Mouse (Mus musculus) left cerebral cortex, postnatal 36 days (tissue): ENCODE measurements around the gene Zfp981. TPM values are rescaled to one million over a fixed set of nuclear protein-coding genes. Genes with fewer than 3 reads are reported as not detected.
"Not testable (repeated sequence)": the region's sequence is repeated elsewhere in the genome, so short reads cannot be mapped to it uniquely, and the experiment has no call there.

Experiments
- DNase-seq, 2 experiments: peaks; one replicate each; pipeline ENCODE4 v3.0.0; 2021 to 2022; ENCODE audit warnings: low spot score in 2 of 2, mixed read lengths in 1 of 2
- intact Hi-C: fragments of 180-260 bp; cut with DNase I; formaldehyde crosslinking; loops from one replicate; pipeline ENCODE4 v1.15.1; 2025
- total RNA-seq, 2 experiments: library from RNA; stranded (reverse); gene quantifications; 2 replicates each; pipeline ENCODE4 v1.2.3; 2021

Zfp981 gene
- total RNA-seq, 2 experiments from 2014 or later, result 0.17 TPM; not detected in 1

GRCm38 (mm10) chr4:146483571-146484280 is 18.1 kb upstream of the Zfp981 start:
- DNase-seq, intact Hi-C loops: not testable (repeated sequence)

- DNase-seq, intact Hi-C loops: not testable (repeated sequence)
Measured at GRCm38 (mm10) chr4:146484676-146485075, 17.2 kb upstream of the Zfp981 start.

DNA sequence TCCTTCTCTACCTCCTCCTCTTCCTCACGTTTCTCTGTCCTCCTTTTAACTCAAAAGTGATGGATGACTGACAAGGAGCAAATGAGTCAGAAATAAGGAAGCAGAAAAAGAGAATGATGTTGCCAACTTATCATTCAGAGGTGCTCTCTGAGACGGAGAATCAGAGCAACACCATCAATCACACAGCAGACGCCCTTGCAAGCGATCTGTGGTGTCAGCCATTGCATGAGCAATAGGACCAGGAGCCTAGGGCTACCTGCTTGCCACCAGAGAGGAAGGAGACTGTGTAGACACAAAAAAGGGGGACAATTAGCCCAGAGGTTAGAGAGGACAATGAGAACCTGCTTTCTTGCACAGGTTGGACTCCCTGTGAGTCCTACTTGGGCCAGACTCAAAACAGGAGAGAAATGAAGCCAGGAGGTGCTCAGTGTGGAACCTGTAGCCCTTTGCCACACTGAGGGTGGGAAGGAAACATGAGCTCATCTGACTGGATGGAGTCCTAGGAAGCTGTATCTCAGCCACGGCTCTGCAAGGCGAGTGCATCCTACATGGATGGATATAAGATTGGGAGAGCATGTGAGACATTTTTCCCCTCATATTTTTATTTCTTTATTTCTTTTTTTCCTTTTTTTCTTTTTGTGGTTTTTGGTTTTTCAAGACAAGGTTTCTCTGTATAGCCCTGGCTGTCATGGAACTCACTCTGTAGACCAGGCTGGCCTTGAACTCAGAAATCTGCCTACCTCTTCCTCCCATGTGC is 16.5 kb upstream of the Zfp981 start:
- DNase-seq, intact Hi-C loops: not testable (repeated sequence)

DNA sequence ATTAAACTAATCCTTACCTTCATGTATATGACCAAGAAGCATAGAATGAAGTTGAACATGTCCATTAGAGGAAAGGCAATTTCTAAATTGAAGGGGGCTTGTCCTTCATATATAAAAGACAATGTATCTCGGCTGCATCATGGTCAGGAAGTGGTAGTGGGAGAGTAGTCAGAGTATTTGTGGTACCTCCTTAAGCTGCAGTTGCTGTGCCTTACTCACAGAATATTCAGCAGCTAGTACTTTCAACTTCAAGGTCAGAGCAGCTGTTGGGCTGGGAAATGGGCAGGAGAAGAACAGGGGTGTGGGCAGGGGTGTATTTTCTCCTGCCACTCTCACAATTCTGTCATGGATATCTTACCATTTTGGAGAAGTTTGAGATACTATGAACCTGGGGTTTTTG is 15.1 kb upstream of the Zfp981 start:
- DNase-seq, intact Hi-C loops: not testable (repeated sequence)

- DNase-seq, intact Hi-C loops: not testable (repeated sequence)
Measured at GRCm38 (mm10) chr4:146489196-146489595, 12.6 kb upstream of the Zfp981 start.

GRCm38 (mm10) chr4:146491993-146492392 is 9.8 kb upstream of the Zfp981 start:
- intact Hi-C loops, DNase-seq: not testable (repeated sequence)

- no peak for DNase-seq
- intact Hi-C loops, result no loop called here
Measured at GRCm38 (mm10) chr4:146492439-146492838, 9.4 kb upstream of the Zfp981 start.

GRCm38 (mm10) chr4:146492851-146493250 is 9.0 kb upstream of the Zfp981 start:
- intact Hi-C loops, result no loop called here
- DNase-seq, result no peak

- DNase-seq, result not testable (repeated sequence)
Measured at GRCm38 (mm10) chr4:146493319-146493907, 8.4 kb upstream of the Zfp981 start.

GRCm38 (mm10) chr4:146494980-146495379 is 6.8 kb upstream of the Zfp981 start:
- no peak for DNase-seq
- intact Hi-C loops, result no loop called here

More at GRCm38 (mm10) chr4:146493319-146493907, 8.4 kb upstream of the Zfp981 start:
- intact Hi-C loops, result not testable (repeated sequence)

GRCm38 (mm10) chr4:146497695-146498275 is 4.0 kb upstream of the Zfp981 start:
- intact Hi-C loops, DNase-seq: not testable (repeated sequence)

GRCm38 (mm10) chr4:146509029-146509428 is 7.2 kb downstream of the Zfp981 start:
- DNase-seq, intact Hi-C loops: not testable (repeated sequence)

DNA sequence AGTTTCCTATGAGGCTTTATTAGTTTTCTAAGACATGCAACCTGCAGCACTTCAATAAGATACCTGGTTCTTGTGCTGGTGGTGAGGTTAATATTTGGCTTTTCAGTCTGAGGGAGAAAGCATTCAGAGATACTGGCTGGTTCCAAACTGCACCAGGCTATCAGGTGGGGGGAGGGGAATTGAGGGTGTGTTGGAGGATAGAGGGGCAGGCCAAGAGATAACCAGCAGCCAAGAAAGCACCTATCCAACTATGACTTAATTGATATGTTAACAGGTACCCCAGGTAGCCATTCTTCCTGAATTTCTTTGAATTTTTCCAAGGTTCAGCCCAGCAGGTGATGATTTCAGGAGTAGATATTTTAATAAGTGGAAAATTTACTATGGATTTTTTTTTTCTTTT is 10.0 kb downstream of the Zfp981 start:
- DNase-seq, intact Hi-C loops: not testable (repeated sequence)

GRCm38 (mm10) chr4:146516474-146516873 is 14.6 kb downstream of the Zfp981 start:
- no peak for DNase-seq
- intact Hi-C loops, result no loop called here

- intact Hi-C loops, DNase-seq: not testable (repeated sequence)
Measured at GRCm38 (mm10) chr4:146517150-146517549, 15.3 kb downstream of the Zfp981 start.

- intact Hi-C loops, result no loop called here
- no peak for DNase-seq
Measured at GRCm38 (mm10) chr4:146520723-146521122, 18.9 kb downstream of the Zfp981 start.

DNA sequence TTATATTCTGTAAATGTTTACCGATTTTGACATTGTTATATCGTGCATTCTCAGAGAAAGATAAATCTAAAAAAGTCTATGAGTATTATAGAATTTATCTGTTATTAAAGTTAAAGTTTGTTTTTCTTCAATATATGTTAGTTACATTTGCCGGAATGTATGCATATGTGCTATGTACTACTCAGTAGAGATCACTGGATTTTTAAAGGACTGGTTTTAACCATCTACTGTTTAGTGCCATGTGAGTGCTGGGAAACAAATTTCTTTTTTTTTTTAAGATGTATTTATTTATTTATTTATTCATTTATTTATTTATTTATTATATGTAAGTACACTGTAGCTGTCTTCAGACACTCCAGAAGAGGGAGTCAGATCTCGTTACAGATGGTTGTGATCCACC is 32.7 kb downstream of the Zfp981 start:
- intact Hi-C loops, result no loop called here
- DNase-seq, result no peak

- no peak for DNase-seq
- intact Hi-C loops, result no loop called here
Measured at GRCm38 (mm10) chr4:146535883-146536282, 34.1 kb downstream of the Zfp981 start.

GRCm38 (mm10) chr4:146579905-146580873 is 78.4 kb downstream of the Zfp981 start:
- DNase-seq, intact Hi-C loops: not testable (repeated sequence)
